Mouse (Mus musculus): Measurements from ENCODE around the gene Cxcl5.
A peak's percentile ranks its signal among the peaks of the same experiment; 100 is the strongest.
"Not testable (repeated sequence)": the region's sequence is repeated elsewhere in the genome, so short reads cannot be mapped to it uniquely, and the experiment has no call there.

Cxcl5 gene

GRCm38 (mm10) chr5:90785659-90786588 is 26.8 kb downstream of the Cxcl5 start, which contains the start of gene Cxcl3:
Cxcl3 (plus strand) TSS chr5:90786103.
- DNase-seq, result peak; percentile 69

GRCm38 (mm10) chr5:90788114-90788513 is 29.0 kb downstream of the Cxcl5 start:
- no peak for DNase-seq

- peak; percentile 19 to 41 for DNase-seq
Observed at GRCm38 (mm10) chr5:90789306-90790073, 30.3 kb downstream of the Cxcl5 start.

GRCm38 (mm10) chr5:90790074-90790502 is 30.9 kb downstream of the Cxcl5 start:
- DNase-seq, result no peak

- no peak for DNase-seq
Observed at GRCm38 (mm10) chr5:90794195-90794625, 35.0 kb downstream of the Cxcl5 start, which contains the start of gene Cxcl15. Cxcl15 (plus strand) TSS chr5:90794534.

GRCm38 (mm10) chr5:90795392-90795791 is 36.2 kb downstream of the Cxcl5 start:
- DNase-seq, result not testable (repeated sequence)

- no peak for DNase-seq
Observed at GRCm38 (mm10) chr5:90804574-90804973, 45.4 kb downstream of the Cxcl5 start.

GRCm38 (mm10) chr5:90806050-90806449 is 46.9 kb downstream of the Cxcl5 start:
- no peak for DNase-seq

GRCm38 (mm10) chr5:90807176-90807950 is 48.2 kb downstream of the Cxcl5 start:
- DNase-seq, result no peak
